Mouse (Mus musculus): ENCODE results near the gene Klre1.
"Not testable (repeated sequence)": the region's sequence is repeated elsewhere in the genome, so short reads cannot be mapped to it uniquely, and the experiment has no call there.

The Klre1 gene

DNA sequence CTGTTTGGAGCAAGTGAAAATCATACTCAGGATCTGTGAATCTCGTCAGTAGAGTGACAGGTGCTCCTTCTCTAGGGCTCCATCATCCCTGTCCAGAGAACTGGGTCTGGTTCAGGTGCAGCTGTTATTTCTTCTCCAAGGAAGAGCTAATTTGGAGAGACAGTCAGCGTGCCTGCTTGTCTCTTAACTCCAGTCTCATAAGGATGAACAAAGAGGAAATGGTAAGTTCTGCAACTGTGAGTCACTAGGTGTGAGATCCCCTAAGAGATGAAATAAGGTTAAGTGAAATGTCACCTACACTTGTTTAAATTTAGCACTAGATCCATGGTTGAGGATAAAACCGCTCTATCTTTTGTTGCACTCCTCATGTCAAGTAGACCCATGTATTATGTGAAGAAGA, 5.3 kb downstream of the Klre1 start:
- DNase-seq (ENCODE audit: low spot score in 2 of 2) = no peak

DNA sequence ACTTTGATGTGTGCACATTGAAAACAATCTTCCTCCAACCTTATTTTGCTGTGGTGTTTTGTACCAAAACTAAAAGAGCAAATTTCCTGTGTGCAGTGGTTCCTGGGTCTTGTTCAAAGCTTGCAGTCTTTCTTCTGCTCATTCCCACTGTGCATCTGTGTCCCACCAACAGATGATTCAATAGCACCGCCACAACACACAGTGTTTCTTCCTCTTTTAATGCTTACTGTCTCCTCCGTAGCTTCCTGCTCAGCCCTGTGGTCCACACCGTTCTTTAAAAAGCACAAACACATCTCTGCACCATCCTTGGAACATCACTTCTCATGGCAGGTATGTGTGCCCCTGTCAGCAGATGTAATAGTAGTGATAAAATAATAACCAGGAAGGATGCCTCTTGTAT, 13.8 kb downstream of the Klre1 start, which contains the start of gene Klrd1:
Klrd1 (plus strand) TSS at position 275 of the 400 bp plus-strand sequence.
- no peak for DNase-seq (ENCODE audit: low spot score in 2 of 2)

- DNase-seq (ENCODE audit: low spot score in 2 of 2) = no peak
These were observed 30.7 kb downstream of the Klre1 start for GRCm38 (mm10) chr6:129608372-129608771.

- no peak for DNase-seq (ENCODE audit: low spot score in 2 of 2)
These were observed 46.0 kb downstream of the Klre1 start, which contains the start of gene Klrk1 for GRCm38 (mm10) chr6:129623735-129624134. Gene Klrk1 (minus strand): TSS chr6:129623864.

GRCm38 (mm10) chr6:129631046-129631445, 53.3 kb downstream of the Klre1 start:
- DNase-seq (ENCODE audit: low spot score in 2 of 2) = not testable (repeated sequence)

Data from left cerebral cortex, adult 9 months (tissue).